Mouse (Mus musculus): ENCODE measurements around the gene Atf7ip2.
"Not testable (repeated sequence)": the region's sequence is repeated elsewhere in the genome, so short reads cannot be mapped to it uniquely, and the experiment has no call there.

GRCm38 (mm10) chr16:10187461-10187860 lies 5.1 kb upstream of the Atf7ip2 start:
- not testable (repeated sequence) for TF ChIP-seq GATA1 (IDR thresholded peaks at IDR 0.05; ENCODE audit: borderline replicate concordance, low read length); FLI1 (IDR thresholded peaks at IDR 0.05; ENCODE audit: low read length)

Measured in megakaryocyte, embryonic 14.5 days (primary cell).